In genomic region chr19:14595390-14595997, GRCm38 (mm10) we compare ENCODE assay signal across 7 mouse cellular contexts. TPM values are rescaled to one million over a fixed set of nuclear protein-coding genes. Genes with fewer than 3 reads are reported as not detected.
DNase-seq lines count a peak whose midpoint lies in the region; ATAC-seq and TF ChIP-seq lines count a peak whose summit lies in the region.

No protein-coding gene starts in this region.

- no peak overlapping the region for H3K27ac ChIP-seq in lung, embryonic 14.5 days (ENCODE audit: low read depth)
- H3K27ac ChIP-seq in embryonic facial prominence, embryonic 14.5 days (replicated peaks; ENCODE audit: low read depth, low read length) = no peak overlapping the region
- H3K27ac ChIP-seq in limb, embryonic 10.5 days = no peak overlapping the region

- DNase-seq in lung, embryonic 14.5 days = peak; percentile 40
- DNase-seq in lung, postnatal 10 days = no peak
- peak; percentile 48 for DNase-seq in embryonic facial prominence, embryonic 14.5 days (ENCODE audit: low spot score)
- DNase-seq in limb, embryonic 10.5 days (ENCODE audit: low spot score) = no peak
- peak; percentile 47 for DNase-seq in retina, embryonic 14.5 days (ENCODE audit: low spot score)
- no peak for DNase-seq in thymus, postnatal 25 days
- DNase-seq in gastrocnemius, postnatal 14 days = no peak

- no peaks in the 10 kb centered on the region for H3K9me3 ChIP-seq in lung, embryonic 14.5 days (ENCODE audit: low read depth, low read length)
- H3K9me3 ChIP-seq in embryonic facial prominence, embryonic 14.5 days (ENCODE audit: control insufficient read depth, low read length) = no peaks in the 10 kb centered on the region
- H3K9me3 ChIP-seq in limb, embryonic 10.5 days (replicated peaks) = no peaks in the 10 kb centered on the region

- 27% methylated on average over 11 of the region's 11 CpGs for WGBS in lung, embryonic 14.5 days
- WGBS in embryonic facial prominence, embryonic 14.5 days = 26% methylated on average over 11 of the region's 11 CpGs
- WGBS in limb, embryonic 10.5 days = 15% methylated on average over 11 of the region's 11 CpGs

- H3K4me1 ChIP-seq in lung, embryonic 14.5 days (ENCODE audit: insufficient read depth) = no peaks in the 10 kb centered on the region; the same call in 1 of the 2 replicates
- H3K4me1 ChIP-seq in embryonic facial prominence, embryonic 14.5 days (ENCODE audit: control insufficient read depth, insufficient read depth, low read length) = peaks cover 28% of the 10 kb centered on the region
- H3K4me1 ChIP-seq in limb, embryonic 10.5 days = peaks cover 46% of the 10 kb centered on the region

- peak overlapping the region; percentile 89 for H3K4me3 ChIP-seq in lung, embryonic 14.5 days (ENCODE audit: low read depth, low read length)
- peak overlapping the region; percentile 92 for H3K4me3 ChIP-seq in embryonic facial prominence, embryonic 14.5 days (ENCODE audit: low read depth, low read length)
- peak overlapping the region; percentile 90 for H3K4me3 ChIP-seq in limb, embryonic 10.5 days

- intact Hi-C loops in gastrocnemius, postnatal 14 days (cut with DNase I; ENCODE audit: low total_unique reads) = no loop called here

- H3K9ac ChIP-seq in lung, embryonic 14.5 days = no peak overlapping the region
- H3K9ac ChIP-seq in embryonic facial prominence, embryonic 14.5 days (ENCODE audit: low read depth, low read length) = 0 out of 2 replicates have a peak overlapping the region, but pooled peaks have one; percentile 8

- H3K27me3 ChIP-seq in lung, embryonic 14.5 days (ENCODE audit: insufficient read depth, low read length) = no peaks in the 10 kb centered on the region
- no peaks in the 10 kb centered on the region for H3K27me3 ChIP-seq in embryonic facial prominence, embryonic 14.5 days (replicated peaks; ENCODE audit: control insufficient read depth, insufficient read depth, low read length)
- H3K27me3 ChIP-seq in limb, embryonic 10.5 days (ENCODE audit: low read depth, poor library complexity, severe bottlenecking) = no peaks in the 10 kb centered on the region

- peak overlapping the region; percentile 78 for H3K4me2 ChIP-seq in lung, embryonic 14.5 days
- peak overlapping the region; percentile 64 for H3K4me2 ChIP-seq in embryonic facial prominence, embryonic 14.5 days (ENCODE audit: low read depth, low read length)

- H3K36me3 ChIP-seq in lung, embryonic 14.5 days (ENCODE audit: insufficient read depth) = peaks cover 9% of the 10 kb centered on the region; the same call in 1 of the 2 replicates
- H3K36me3 ChIP-seq in embryonic facial prominence, embryonic 14.5 days (ENCODE audit: control insufficient read depth, insufficient read depth, low read length) = 0 out of 2 replicates have a peak, but pooled peaks cover 5% of the 10 kb centered on the region
- peaks cover 21% of the 10 kb centered on the region for H3K36me3 ChIP-seq in limb, embryonic 10.5 days

- no peak for ATAC-seq in lung, embryonic 14.5 days (ENCODE audit: insufficient read depth)
- ATAC-seq in embryonic facial prominence, embryonic 14.5 days (ENCODE audit: low read depth) = no peak

- no peak for TF ChIP-seq CTCF in lung, embryonic 14.5 days (IDR thresholded peaks at IDR 0.05; ENCODE audit: low read depth)

RNA-seq across cellular contexts. Expression of gene Tle4, which starts 2.4 kb away (rescaled TPM):
- polyA plus RNA-seq in lung, embryonic 14.5 days (2014; fragmentation: Nextera tagmentation; extraction: Ambion mirVana) = 16.1 and 16.9 TPM in 2 replicates
- polyA plus RNA-seq in embryonic facial prominence, embryonic 14.5 days (2014; fragmentation: Nextera tagmentation; extraction: Ambion mirVana) = 14.3 and 15.8 TPM in 2 replicates
- 15.5 and 16.7 TPM in 2 replicates for polyA plus RNA-seq in limb, embryonic 10.5 days (2016; fragmentation: Nextera tagmentation; extraction: Ambion mirVana)
- 10 to 100 TPM; 14.6 to 25.9 TPM for total RNA-seq in gastrocnemius, postnatal 14 days (2021)

Comparison
In these comparisons a context has a peak if more than half of its experiments do, and no peak if none do; other contexts are left out.
1. DNase-seq: peak in lung, embryonic 14.5 days (single experiment), embryonic facial prominence, embryonic 14.5 days (single experiment) and retina, embryonic 14.5 days (single experiment); none in lung, postnatal 10 days (single experiment), limb, embryonic 10.5 days (single experiment), thymus, postnatal 25 days (single experiment) and gastrocnemius, postnatal 14 days (single experiment).
2. Peak in every context shown above with its lines, with median percentiles within 50 percentile points of each other: H3K4me3 ChIP-seq.